Mouse (Mus musculus) lung, postnatal 0 days (tissue): ENCODE measurements around the gene Cdc42bpb.

ENCODE experiments used
- CTCF ChIP-seq: IDR thresholded peaks from 2 replicates; pipeline ENCODE4 v1.5.1; 2016; ENCODE audit warnings: antibody characterized with exemption, mild to moderate bottlenecking
- EP300 ChIP-seq: IDR thresholded peaks from 2 replicates; pipeline ENCODE4 v1.6.1; 2016; ENCODE audit warnings: antibody characterized with exemption, mild to moderate bottlenecking, control low read depth

DNA sequence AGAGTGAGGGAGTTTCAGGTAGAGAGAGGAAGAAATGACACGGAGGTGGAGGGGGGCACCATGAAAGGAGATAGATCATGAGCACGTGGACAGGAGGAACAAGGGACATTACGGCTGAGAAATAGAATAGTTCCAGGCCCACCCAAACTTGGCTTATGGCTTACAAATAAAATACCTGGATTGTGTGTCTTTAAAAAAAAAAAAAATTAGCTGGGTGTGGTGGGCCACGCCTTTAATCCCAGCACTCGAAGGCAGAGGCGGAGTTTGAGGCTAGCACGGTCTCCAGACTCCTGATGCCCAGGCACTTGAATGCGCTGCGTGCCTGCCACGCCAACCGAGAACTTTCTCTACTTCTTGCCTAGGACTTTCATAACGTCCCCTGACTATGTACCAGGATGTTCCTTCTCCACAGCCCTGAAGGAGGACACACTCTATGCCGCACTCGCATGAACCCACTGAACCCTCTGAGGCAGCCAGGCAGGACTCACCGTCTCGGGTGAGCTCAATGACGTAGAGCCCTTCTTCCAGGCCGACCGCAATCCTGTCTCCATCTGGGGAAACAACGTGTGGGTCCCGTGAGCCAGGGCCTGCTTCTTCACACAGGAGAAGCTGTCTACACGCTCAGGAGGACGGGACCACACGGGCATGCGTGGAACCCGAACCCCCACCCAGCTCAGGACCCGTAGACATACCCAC lies 76.0 kb downstream of the Cdc42bpb start:
- no peak for TF ChIP-seq CTCF
- no peak for TF ChIP-seq EP300
